Comparison of ENCODE assay signal across 26 mouse cellular contexts in the genomic region with DNA sequence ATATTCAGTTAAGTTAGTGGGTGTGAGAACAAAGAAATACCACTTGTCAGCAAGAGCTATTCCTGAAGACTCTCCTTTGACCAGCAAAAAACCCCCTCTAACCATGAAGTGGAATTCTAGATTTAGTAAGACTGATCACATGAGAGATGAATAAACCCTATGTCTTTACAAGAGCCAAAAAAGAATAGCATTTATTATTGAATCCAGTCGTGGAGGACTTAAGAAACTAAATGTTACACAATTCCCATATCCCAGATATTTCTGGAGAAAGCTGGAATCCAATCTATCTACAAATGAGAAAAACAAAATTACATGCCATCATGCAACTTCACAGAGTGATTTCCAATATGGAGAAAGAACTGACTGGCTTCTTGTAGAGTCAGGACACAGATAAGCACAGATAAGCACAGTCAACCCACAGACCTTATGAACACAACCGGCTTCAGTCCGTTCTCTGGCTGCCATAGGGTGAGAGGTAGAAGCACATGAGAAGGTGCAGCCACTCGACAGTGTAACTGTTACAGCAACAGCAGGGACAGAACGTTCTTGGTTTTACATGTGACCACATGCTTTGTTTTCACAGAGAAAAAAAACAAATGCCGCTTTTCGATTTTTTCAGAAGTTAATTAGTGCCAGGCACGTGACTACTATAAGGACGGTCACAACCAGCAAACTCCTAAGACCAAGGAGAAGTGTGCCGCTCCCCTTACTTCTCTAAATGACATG. TPM values are rescaled to one million over a fixed set of nuclear protein-coding genes. Genes with fewer than 3 reads are reported as not detected.
DNase-seq lines count a peak whose midpoint lies in the region; ATAC-seq and TF ChIP-seq lines count a peak whose summit lies in the region.
"Had no signal": no experiment of that assay in that cellular context is flagged by ENCODE, and none has a peak within 500 bp of the region (broad histone marks: within the 10 kb centered on the region; RNA-seq: fewer than 3 reads in every experiment).

No protein-coding gene starts in this region.

- no peaks in the 10 kb centered on the region for H3K27me3 ChIP-seq in heart, embryonic 10.5 days (ENCODE audit: insufficient read depth, poor library complexity, severe bottlenecking)
- H3K27me3 ChIP-seq in lung, postnatal 0 days (replicated peaks; ENCODE audit: insufficient read depth, low read length) = no peaks in the 10 kb centered on the region
- H3K27me3 ChIP-seq: heart, embryonic 15.5 days; hindbrain, embryonic 12.5 days; intestine, embryonic 15.5 days; kidney, embryonic 15.5 days; limb, embryonic 12.5 days had no signal

- H3K4me3 ChIP-seq in heart, embryonic 10.5 days = no peak overlapping the region
- H3K4me3 ChIP-seq in lung, postnatal 0 days (ENCODE audit: low read depth, low read length) = no peak overlapping the region
- H3K4me3 ChIP-seq: gastrocnemius, adult 2 months; heart, embryonic 15.5 days; hindbrain, embryonic 12.5 days; intestine, embryonic 15.5 days; kidney, embryonic 15.5 days; limb, embryonic 12.5 days had no signal

- TF ChIP-seq CTCF in lung, postnatal 0 days (IDR thresholded peaks at IDR 0.05) = no peak

- TF ChIP-seq EP300 in lung, postnatal 0 days (IDR thresholded peaks at IDR 0.05) = peak; percentile 91

- ATAC-seq in lung, postnatal 0 days = peak; percentile 87
- ATAC-seq in granulocyte monocyte progenitor cell, adult 5-6 weeks (replicated peaks; ENCODE audit: poor library complexity, severe bottlenecking) = peak; percentile 20
- ATAC-seq: forebrain, embryonic 16.5 days; hindbrain, postnatal 0 days; intestine, embryonic 15.5 days; midbrain, embryonic 16.5 days had no signal

- H3K4me2 ChIP-seq in lung, postnatal 0 days (replicated peaks; ENCODE audit: low read depth, low read length) = no peak overlapping the region
- H3K4me2 ChIP-seq: heart, embryonic 15.5 days; hindbrain, embryonic 12.5 days; intestine, embryonic 15.5 days; kidney, embryonic 15.5 days; limb, embryonic 12.5 days; midbrain, embryonic 11.5 days had no signal

- peaks cover 4% of the 10 kb centered on the region; the same call in 1 of the 2 replicates for H3K4me1 ChIP-seq in heart, embryonic 10.5 days
- no peaks in the 10 kb centered on the region for H3K4me1 ChIP-seq in lung, postnatal 0 days (ENCODE audit: insufficient read depth, low read depth, low read length)
- H3K4me1 ChIP-seq: heart, embryonic 15.5 days; intestine, embryonic 15.5 days had no signal

- DNase-seq in heart, embryonic 10.5 days (ENCODE audit: low spot score) = peak; percentile 25
- DNase-seq in heart, postnatal 14 days = no peak
- peak; percentile 68 for DNase-seq in lung, postnatal 0 days (ENCODE audit: low spot score)
- no peak for DNase-seq in lung, postnatal 10 days
- DNase-seq in NIH3T3 (ENCODE audit: low read depth) = peak; percentile 67
- DNase-seq in adrenal gland, postnatal 4 days (ENCODE audit: low spot score in 2 of 2) = no peak
- DNase-seq in left cerebral cortex, postnatal 36 days (ENCODE audit: low spot score in 2 of 2) = no peak
- DNase-seq: adrenal gland, postnatal 14 days; cerebellum, adult 11-12 months; cerebellum, postnatal 10 days; gastrocnemius, adult 2 months; gastrocnemius, postnatal 36 days; heart, postnatal 36 days; kidney, postnatal 25 days; right cerebral cortex, postnatal 25 days; thymus, postnatal 25 days had no signal

- H3K9ac ChIP-seq in lung, postnatal 0 days (replicated peaks; ENCODE audit: low read depth) = no peak overlapping the region
- H3K9ac ChIP-seq: heart, embryonic 15.5 days; hindbrain, embryonic 12.5 days; intestine, embryonic 15.5 days; kidney, embryonic 15.5 days; limb, embryonic 12.5 days had no signal

- no peaks in the 10 kb centered on the region for H3K9me3 ChIP-seq in heart, embryonic 10.5 days
- no peaks in the 10 kb centered on the region for H3K9me3 ChIP-seq in lung, postnatal 0 days (ENCODE audit: low read length)
- H3K9me3 ChIP-seq: heart, embryonic 15.5 days; hindbrain, embryonic 12.5 days; intestine, embryonic 15.5 days; kidney, embryonic 15.5 days; limb, embryonic 12.5 days had no signal

- 70% methylated on average over 10 of the region's 10 CpGs for WGBS in heart, embryonic 10.5 days
- 61% methylated on average over 10 of the region's 10 CpGs for WGBS in lung, postnatal 0 days

- no peak overlapping the region for H3K27ac ChIP-seq in heart, embryonic 10.5 days
- H3K27ac ChIP-seq in lung, postnatal 0 days (ENCODE audit: low read length) = peak overlapping the region; percentile 2; the same call in 1 of the 2 replicates
- H3K27ac ChIP-seq: gastrocnemius, adult 2 months; heart, embryonic 15.5 days; hindbrain, embryonic 12.5 days; hindbrain, postnatal 0 days; intestine, embryonic 15.5 days; kidney, embryonic 15.5 days; limb, embryonic 12.5 days had no signal

- H3K36me3 ChIP-seq in heart, embryonic 10.5 days = no peaks in the 10 kb centered on the region
- no peaks in the 10 kb centered on the region for H3K36me3 ChIP-seq in lung, postnatal 0 days (ENCODE audit: insufficient read depth, low read length)
- H3K36me3 ChIP-seq: heart, embryonic 15.5 days; hindbrain, embryonic 12.5 days; intestine, embryonic 15.5 days; kidney, embryonic 15.5 days; limb, embryonic 12.5 days had no signal

- intact Hi-C loops in heart, postnatal 14 days (cut with DNase I) = no loop called here
- intact Hi-C loops in left cerebral cortex, postnatal 36 days (cut with DNase I) = no loop called here

RNA-seq across cellular contexts. Expression of a gene that starts 31.3 kb away (rescaled TPM):
- polyA plus RNA-seq in heart, embryonic 10.5 days (2016; fragmentation: Nextera tagmentation; extraction: Ambion mirVana) = 0.18 and 0.59 TPM in 2 replicates
- total RNA-seq in heart, postnatal 14 days (2021) = under 1 TPM in 1 of 2 experiments, not detected in 1; 0.17 TPM
- 2.3 and 3.1 TPM in 2 replicates for polyA plus RNA-seq in lung, postnatal 0 days (2015; fragmentation: Nextera tagmentation; extraction: Ambion mirVana)
- total RNA-seq in granulocyte monocyte progenitor cell, adult 5-6 weeks (2014; fragmentation: Nextera tagmentation) = not detected in 2 replicates
- total RNA-seq in granulocyte monocyte progenitor cell, adult 5-6 weeks (2017) = not detected in 2 replicates
- 1 to 10 TPM in 1 of 2 experiments, under 1 TPM in 1; 0.54 to 1.4 TPM for total RNA-seq in adrenal gland, postnatal 4 days (2021)
- total RNA-seq in left cerebral cortex, postnatal 36 days (2021) = under 1 TPM; 0.20 to 0.48 TPM
- total RNA-seq: gastrocnemius, adult 2 months; gastrocnemius, postnatal 36 days; heart, postnatal 36 days had no signal

Comparison
In these comparisons a context has a peak if more than half of its experiments do, and no peak if none do; other contexts are left out.
1. DNase-seq: peak in heart, embryonic 10.5 days (single experiment), lung, postnatal 0 days (single experiment) and NIH3T3 (single experiment); none in heart, postnatal 14 days (0 of 2), lung, postnatal 10 days (single experiment), adrenal gland, postnatal 4 days (0 of 2) and left cerebral cortex, postnatal 36 days (0 of 2).